Mouse (Mus musculus): ENCODE data around the gene Ifnlr1. TPM values are rescaled to one million over a fixed set of nuclear protein-coding genes. Genes with fewer than 3 reads are reported as not detected.

The Ifnlr1 gene
- polyA plus RNA-seq, 1 experiment from 2014 or later, result 1.8 TPM

GRCm38 (mm10) chr4:135661994-135662393 is 24.1 kb upstream of the Ifnlr1 start:
- H3K27ac ChIP-seq, result peak overlapping the region; percentile 65; the same call in 1 of the 2 replicates
- no peaks in the 10 kb centered on the region for H3K9me3 ChIP-seq
- WGBS, result 71% methylated on average over 6 of the region's 6 CpGs

GRCm38 (mm10) chr4:135664656-135665055 is 21.4 kb upstream of the Ifnlr1 start:
- no peak overlapping the region for H3K4me3 ChIP-seq (replicated peaks)
- peaks cover 10% of the 10 kb centered on the region for H3K4me1 ChIP-seq
- no peak; the same call in 1 of the 2 replicates for ATAC-seq (ENCODE audit: insufficient read depth, low FRiP score, low read depth)
- no peaks in the 10 kb centered on the region for H3K27me3 ChIP-seq (replicated peaks)
- no peak overlapping the region for H3K4me2 ChIP-seq
- H3K27ac ChIP-seq, result no peak overlapping the region
- H3K9ac ChIP-seq, result no peak overlapping the region
- H3K36me3 ChIP-seq, result no peaks in the 10 kb centered on the region
- 73% methylated on average over 6 of the region's 6 CpGs for WGBS
- no peaks in the 10 kb centered on the region for H3K9me3 ChIP-seq

More at GRCm38 (mm10) chr4:135661994-135662393, 24.1 kb upstream of the Ifnlr1 start:
- Histone ChIP-seq H3K9ac (no peak overlapping the region), H3K4me3 (replicated peaks) (no peak overlapping the region), H3K4me1 (peaks cover 22% of the 10 kb centered on the region), H3K36me3 (no peaks in the 10 kb centered on the region), H3K4me2 (no peak overlapping the region), H3K27me3 (replicated peaks) (no peaks in the 10 kb centered on the region)
- no peak for ATAC-seq (ENCODE audit: insufficient read depth, low FRiP score, low read depth)

GRCm38 (mm10) chr4:135666192-135666975 is 19.7 kb upstream of the Ifnlr1 start:
- Histone ChIP-seq H3K36me3 (no peaks in the 10 kb centered on the region), H3K9ac (no peak overlapping the region), H3K4me1 (peaks cover 3% of the 10 kb centered on the region; the same call in 1 of the 2 replicates), H3K4me3 (replicated peaks) (no peak overlapping the region), H3K4me2 (no peak overlapping the region), H3K27me3 (replicated peaks) (no peaks in the 10 kb centered on the region), H3K9me3 (no peaks in the 10 kb centered on the region), H3K27ac (no peak overlapping the region)
- WGBS, result 60% methylated on average over 17 of the region's 17 CpGs
- no peak for ATAC-seq (ENCODE audit: insufficient read depth, low FRiP score, low read depth)

- Histone ChIP-seq H3K27ac (no peak overlapping the region), H3K9me3 (no peaks in the 10 kb centered on the region), H3K4me2 (no peak overlapping the region), H3K9ac (no peak overlapping the region), H3K4me1 (no peaks in the 10 kb centered on the region), H3K27me3 (replicated peaks) (no peaks in the 10 kb centered on the region), H3K36me3 (no peaks in the 10 kb centered on the region), H3K4me3 (replicated peaks) (no peak overlapping the region)
- 10% methylated on average over 16 of the region's 16 CpGs for WGBS
- ATAC-seq (ENCODE audit: insufficient read depth, low FRiP score, low read depth), result no peak
Measured at GRCm38 (mm10) chr4:135667266-135667844, 18.7 kb upstream of the Ifnlr1 start.

- ATAC-seq (ENCODE audit: insufficient read depth, low FRiP score, low read depth), result no peak
- Histone ChIP-seq H3K9me3 (no peaks in the 10 kb centered on the region), H3K36me3 (no peaks in the 10 kb centered on the region), H3K9ac (no peak overlapping the region), H3K4me2 (no peak overlapping the region), H3K4me1 (no peaks in the 10 kb centered on the region), H3K4me3 (replicated peaks) (no peak overlapping the region), H3K27me3 (replicated peaks) (no peaks in the 10 kb centered on the region), H3K27ac (no peak overlapping the region)
- 66% methylated on average over 3 of the region's 3 CpGs for WGBS
Measured at GRCm38 (mm10) chr4:135673507-135673906, 12.6 kb upstream of the Ifnlr1 start.

GRCm38 (mm10) chr4:135674993-135675392 is 11.1 kb upstream of the Ifnlr1 start:
- Histone ChIP-seq H3K9me3 (no peaks in the 10 kb centered on the region), H3K27ac (no peak overlapping the region), H3K4me2 (no peak overlapping the region), H3K36me3 (no peaks in the 10 kb centered on the region), H3K4me3 (replicated peaks) (no peak overlapping the region), H3K27me3 (replicated peaks) (no peaks in the 10 kb centered on the region), H3K4me1 (no peaks in the 10 kb centered on the region), H3K9ac (no peak overlapping the region)
- 73% methylated on average over 9 of the region's 9 CpGs for WGBS
- no peak for ATAC-seq (ENCODE audit: insufficient read depth, low FRiP score, low read depth)

GRCm38 (mm10) chr4:135676476-135676875 is 9.6 kb upstream of the Ifnlr1 start:
- Histone ChIP-seq H3K36me3 (no peaks in the 10 kb centered on the region), H3K27ac (no peak overlapping the region), H3K4me1 (no peaks in the 10 kb centered on the region), H3K4me3 (replicated peaks) (no peak overlapping the region), H3K4me2 (no peak overlapping the region), H3K27me3 (replicated peaks) (no peaks in the 10 kb centered on the region), H3K9me3 (no peaks in the 10 kb centered on the region), H3K9ac (no peak overlapping the region)
- ATAC-seq (ENCODE audit: insufficient read depth, low FRiP score, low read depth), result peak; percentile 67; the same call in 1 of the 2 replicates
- WGBS, result 62% methylated on average over 5 of the region's 5 CpGs

GRCm38 (mm10) chr4:135679316-135679715 is 6.8 kb upstream of the Ifnlr1 start:
- Histone ChIP-seq H3K9ac (no peak overlapping the region), H3K4me3 (replicated peaks) (no peak overlapping the region), H3K4me1 (no peaks in the 10 kb centered on the region), H3K36me3 (no peaks in the 10 kb centered on the region), H3K4me2 (no peak overlapping the region), H3K9me3 (no peaks in the 10 kb centered on the region), H3K27me3 (replicated peaks) (0 out of 2 replicates have a peak, but pooled peaks cover 7% of the 10 kb centered on the region), H3K27ac (no peak overlapping the region)
- ATAC-seq (ENCODE audit: insufficient read depth, low FRiP score, low read depth), result no peak
- 66% methylated on average over 4 of the region's 4 CpGs for WGBS

GRCm38 (mm10) chr4:135681789-135682188 is 4.3 kb upstream of the Ifnlr1 start:
- no peak overlapping the region for H3K4me3 ChIP-seq (replicated peaks)
- no peak for ATAC-seq (ENCODE audit: insufficient read depth, low FRiP score, low read depth)
- no peak overlapping the region for H3K4me2 ChIP-seq
- H3K36me3 ChIP-seq, result no peaks in the 10 kb centered on the region
- 0 out of 2 replicates have a peak, but pooled peaks cover 21% of the 10 kb centered on the region for H3K27me3 ChIP-seq (replicated peaks)
- H3K9ac ChIP-seq, result no peak overlapping the region
- H3K9me3 ChIP-seq, result no peaks in the 10 kb centered on the region
- no peak overlapping the region for H3K27ac ChIP-seq
- WGBS, result 71% methylated on average over 5 of the region's 5 CpGs
- H3K4me1 ChIP-seq, result no peaks in the 10 kb centered on the region

GRCm38 (mm10) chr4:135683553-135683952 is 2.5 kb upstream of the Ifnlr1 start:
- Histone ChIP-seq H3K4me2 (no peak overlapping the region), H3K9ac (no peak overlapping the region), H3K4me3 (replicated peaks) (no peak overlapping the region), H3K27me3 (replicated peaks) (peaks cover 28% of the 10 kb centered on the region; the same call in 1 of the 2 replicates), H3K4me1 (no peaks in the 10 kb centered on the region), H3K27ac (no peak overlapping the region), H3K9me3 (no peaks in the 10 kb centered on the region), H3K36me3 (no peaks in the 10 kb centered on the region)
- no peak for ATAC-seq (ENCODE audit: insufficient read depth, low FRiP score, low read depth)
- WGBS, result 15% methylated on average over 4 of the region's 4 CpGs

GRCm38 (mm10) chr4:135684731-135685130 is 1.4 kb upstream of the Ifnlr1 start:
- no peak for ATAC-seq (ENCODE audit: insufficient read depth, low FRiP score, low read depth)
- H3K27ac ChIP-seq, result no peak overlapping the region
- H3K36me3 ChIP-seq, result no peaks in the 10 kb centered on the region

GRCm38 (mm10) chr4:135686568-135686953 is 474 bp downstream of the Ifnlr1 start:
- H3K9me3 ChIP-seq, result no peaks in the 10 kb centered on the region
- no peaks in the 10 kb centered on the region for H3K36me3 ChIP-seq
- no peaks in the 10 kb centered on the region for H3K4me1 ChIP-seq
- no peak for ATAC-seq (ENCODE audit: insufficient read depth, low FRiP score, low read depth)
- 2% methylated on average over 21 of the region's 21 CpGs for WGBS
- H3K4me3 ChIP-seq (replicated peaks), result peak overlapping the region; percentile 60
- H3K27me3 ChIP-seq (replicated peaks), result peaks cover 28% of the 10 kb centered on the region; the same call in 1 of the 2 replicates
- H3K9ac ChIP-seq, result peak overlapping the region; percentile 59; the same call in 1 of the 2 replicates
- H3K4me2 ChIP-seq, result peak overlapping the region; percentile 95
- no peak overlapping the region for H3K27ac ChIP-seq

More at GRCm38 (mm10) chr4:135684731-135685130, 1.4 kb upstream of the Ifnlr1 start:
- H3K4me1 ChIP-seq, result no peaks in the 10 kb centered on the region
- H3K9ac ChIP-seq, result no peak overlapping the region
- peaks cover 28% of the 10 kb centered on the region; the same call in 1 of the 2 replicates for H3K27me3 ChIP-seq (replicated peaks)
- no peak overlapping the region for H3K4me3 ChIP-seq (replicated peaks)
- 29% methylated on average over 3 of the region's 3 CpGs for WGBS
- no peak overlapping the region for H3K4me2 ChIP-seq
- no peaks in the 10 kb centered on the region for H3K9me3 ChIP-seq
